Mouse (Mus musculus): ENCODE data around the gene Capn15. TPM values are rescaled to one million over a fixed set of nuclear protein-coding genes. Genes with fewer than 3 reads are reported as not detected.

Gene Capn15
- polyA plus RNA-seq, 1 experiment from 2014 or later: 11.1 TPM

DNA sequence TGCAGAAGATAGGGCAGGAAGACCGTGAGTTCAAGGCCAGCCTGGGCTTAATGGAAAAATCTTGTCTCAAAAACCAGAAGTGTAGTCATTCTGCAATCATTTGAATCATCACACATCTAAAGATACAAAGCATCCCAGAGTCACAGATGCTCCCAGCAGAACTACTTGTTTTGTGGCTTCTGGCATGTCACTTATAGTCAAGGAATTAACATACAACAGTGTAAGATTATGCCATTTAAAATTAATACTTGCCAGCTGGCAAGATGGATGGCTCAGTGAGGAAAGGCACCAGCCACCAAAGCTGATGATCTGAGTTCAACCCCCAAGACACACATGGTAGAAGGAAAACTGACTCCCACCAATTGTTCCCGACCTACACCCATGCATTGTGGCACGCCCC is 31.4 kb upstream of the Capn15 start:
- no peak for DNase-seq
- Histone ChIP-seq H3K9me3 (replicated peaks) (no peaks in the 10 kb centered on the region), H3K27ac (no peak overlapping the region), H3K4me2 (no peak overlapping the region), H3K4me3 (replicated peaks) (no peak overlapping the region), H3K27me3 (no peaks in the 10 kb centered on the region), H3K4me1 (replicated peaks) (peaks cover 17% of the 10 kb centered on the region), H3K36me3 (no peaks in the 10 kb centered on the region), H3K9ac (no peak overlapping the region)
- 60% methylated on average over 3 of the region's 3 CpGs for WGBS (ENCODE audit: insufficient replicate concordance)
- ATAC-seq (ENCODE audit: low read depth): no peak

DNA sequence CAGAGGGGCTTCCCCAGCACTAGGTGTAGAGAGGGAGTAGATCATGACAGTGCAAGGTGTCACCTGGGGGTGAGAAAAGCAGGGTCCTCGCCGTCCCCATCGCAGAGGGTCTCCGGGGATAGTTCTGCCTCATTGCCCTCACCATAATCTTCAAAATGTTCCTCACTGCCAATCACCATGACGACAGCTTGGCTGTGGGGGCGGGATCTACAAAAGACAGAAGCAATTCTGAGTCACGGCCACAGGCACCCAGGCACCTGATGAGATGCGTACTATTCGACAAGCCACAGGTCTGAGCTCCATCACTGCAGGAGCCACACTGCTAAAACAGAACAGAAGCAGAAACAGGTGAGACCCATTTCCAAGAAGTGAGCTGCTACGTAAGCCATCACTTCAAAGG is 28.1 kb upstream of the Capn15 start:
- DNase-seq (no peak), ATAC-seq (ENCODE audit: low read depth) (no peak)
- no peak overlapping the region for H3K4me2 ChIP-seq
- H3K4me1 ChIP-seq (replicated peaks): peaks cover 32% of the 10 kb centered on the region
- H3K36me3 ChIP-seq: no peaks in the 10 kb centered on the region
- WGBS (ENCODE audit: insufficient replicate concordance): 68% methylated on average over 10 of the region's 10 CpGs
- no peak overlapping the region for H3K9ac ChIP-seq
- no peaks in the 10 kb centered on the region for H3K27me3 ChIP-seq
- no peaks in the 10 kb centered on the region for H3K9me3 ChIP-seq (replicated peaks)
- H3K27ac ChIP-seq: no peak overlapping the region
- no peak overlapping the region for H3K4me3 ChIP-seq (replicated peaks)

- Histone ChIP-seq H3K4me3 (replicated peaks) (peak overlapping the region; percentile 38), H3K36me3 (no peaks in the 10 kb centered on the region), H3K27me3 (peaks cover 5% of the 10 kb centered on the region; the same call in 1 of the 2 replicates), H3K4me2 (peak overlapping the region; percentile 69), H3K27ac (peak overlapping the region; percentile 67), H3K9me3 (replicated peaks) (no peaks in the 10 kb centered on the region), H3K9ac (peak overlapping the region; percentile 55), H3K4me1 (replicated peaks) (peaks cover 48% of the 10 kb centered on the region)
- WGBS (ENCODE audit: insufficient replicate concordance): 4% methylated on average over 15 of the region's 15 CpGs
- ATAC-seq (ENCODE audit: low read depth): peak; percentile 96
- DNase-seq: peak; percentile 86
These were observed 26.4 kb upstream of the Capn15 start for GRCm38 (mm10) chr17:26011841-26012460.

DNA sequence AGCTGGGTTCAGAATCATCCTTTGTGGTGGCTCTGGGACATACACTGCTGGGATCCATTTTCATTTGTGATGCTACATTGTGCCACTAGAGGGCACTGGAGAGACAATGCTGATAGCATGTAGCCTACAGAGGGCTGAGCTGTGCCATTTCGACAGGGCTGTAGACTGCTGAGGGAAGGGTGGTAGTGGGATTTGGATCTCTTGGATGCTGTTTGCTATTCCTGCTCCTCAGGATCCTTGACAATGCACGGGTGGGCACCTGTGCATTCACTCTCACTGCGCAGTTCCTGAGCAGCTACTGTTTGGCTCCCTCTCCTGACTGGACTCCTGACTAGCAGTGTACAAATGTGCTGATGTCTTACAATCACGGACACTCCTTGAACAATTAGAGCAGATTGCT is 23.9 kb upstream of the Capn15 start:
- no peaks in the 10 kb centered on the region for H3K36me3 ChIP-seq
- peaks cover 67% of the 10 kb centered on the region for H3K4me1 ChIP-seq (replicated peaks)
- no peak overlapping the region for H3K4me3 ChIP-seq (replicated peaks)
- ATAC-seq (ENCODE audit: low read depth) (peak; percentile 59), DNase-seq (peak; percentile 79)
- H3K9me3 ChIP-seq (replicated peaks): no peaks in the 10 kb centered on the region
- peaks cover 6% of the 10 kb centered on the region for H3K27me3 ChIP-seq
- H3K4me2 ChIP-seq: no peak overlapping the region
- H3K27ac ChIP-seq: no peak overlapping the region
- H3K9ac ChIP-seq: peak overlapping the region; percentile 33; the same call in 1 of the 2 replicates
- 18% methylated on average over 4 of the region's 4 CpGs for WGBS (ENCODE audit: insufficient replicate concordance)

DNA sequence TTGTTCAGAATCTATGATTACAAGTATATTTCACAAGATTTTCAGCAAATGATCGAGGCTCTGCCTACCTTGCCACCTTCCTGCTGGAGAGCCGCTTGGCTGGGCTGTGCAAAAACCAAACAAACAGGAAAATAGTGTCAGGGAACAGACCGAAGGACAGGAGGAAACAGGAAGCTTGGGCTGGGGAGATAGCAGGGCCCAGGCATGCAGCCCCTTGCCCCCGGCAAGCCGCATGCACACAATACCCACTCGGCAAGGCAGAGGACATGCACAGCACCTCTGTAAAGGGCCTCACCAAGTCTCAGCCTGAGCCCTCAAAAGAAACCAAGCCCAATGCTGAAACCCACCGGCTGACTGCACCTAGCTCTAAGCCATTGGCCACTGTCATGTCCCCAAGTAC is 23.2 kb upstream of the Capn15 start:
- H3K36me3 ChIP-seq: no peaks in the 10 kb centered on the region
- ATAC-seq (ENCODE audit: low read depth) (no peak), DNase-seq (no peak)
- peak overlapping the region; percentile 21; the same call in 1 of the 2 replicates for H3K4me2 ChIP-seq
- peaks cover 68% of the 10 kb centered on the region for H3K4me1 ChIP-seq (replicated peaks)
- no peaks in the 10 kb centered on the region for H3K9me3 ChIP-seq (replicated peaks)
- H3K27me3 ChIP-seq: peaks cover 6% of the 10 kb centered on the region
- H3K27ac ChIP-seq: peak overlapping the region; percentile 29
- 15% methylated on average over 7 of the region's 7 CpGs for WGBS (ENCODE audit: insufficient replicate concordance)
- H3K4me3 ChIP-seq (replicated peaks): no peak overlapping the region
- 0 out of 2 replicates have a peak overlapping the region, but pooled peaks have one; percentile 30 for H3K9ac ChIP-seq

DNA sequence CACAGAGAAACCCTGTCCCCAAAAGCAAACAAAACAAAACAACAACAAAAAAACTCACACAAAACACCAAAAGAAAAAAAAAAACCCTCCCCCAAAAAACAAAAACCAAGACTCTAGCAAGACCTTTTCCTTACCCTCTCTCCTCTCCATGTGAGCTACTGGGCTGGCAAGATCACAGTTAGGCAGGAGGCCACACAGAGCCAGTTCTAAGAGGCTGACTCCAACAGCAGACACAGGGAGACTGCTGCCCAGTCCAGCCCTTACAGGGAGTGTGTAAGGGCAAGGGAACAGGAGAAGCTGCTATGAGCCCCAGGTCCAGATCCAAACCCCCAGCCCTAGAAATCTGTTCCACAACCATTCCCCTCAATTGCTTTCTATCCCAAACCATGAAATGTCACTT is 22.7 kb upstream of the Capn15 start:
- Histone ChIP-seq H3K4me3 (replicated peaks) (no peak overlapping the region), H3K9ac (no peak overlapping the region), H3K27me3 (peaks cover 6% of the 10 kb centered on the region), H3K4me1 (replicated peaks) (peaks cover 73% of the 10 kb centered on the region), H3K9me3 (replicated peaks) (no peaks in the 10 kb centered on the region), H3K36me3 (no peaks in the 10 kb centered on the region), H3K4me2 (no peak overlapping the region), H3K27ac (peak overlapping the region; percentile 15; the same call in 1 of the 2 replicates)
- DNase-seq (no peak), ATAC-seq (ENCODE audit: low read depth) (no peak)

- WGBS (ENCODE audit: insufficient replicate concordance): 7% methylated on average over 2 of the region's 2 CpGs
- Histone ChIP-seq H3K27me3 (peaks cover 6% of the 10 kb centered on the region), H3K4me1 (replicated peaks) (peaks cover 73% of the 10 kb centered on the region), H3K9ac (peak overlapping the region; percentile 8; the same call in 1 of the 2 replicates), H3K4me2 (no peak overlapping the region), H3K4me3 (replicated peaks) (no peak overlapping the region), H3K27ac (peak overlapping the region; percentile 15; the same call in 1 of the 2 replicates), H3K9me3 (replicated peaks) (no peaks in the 10 kb centered on the region), H3K36me3 (no peaks in the 10 kb centered on the region)
- DNase-seq (no peak), ATAC-seq (ENCODE audit: low read depth) (no peak)
These were observed 22.1 kb upstream of the Capn15 start for GRCm38 (mm10) chr17:26007646-26008045.

GRCm38 (mm10) chr17:26005731-26006450 is 20.3 kb upstream of the Capn15 start:
- Histone ChIP-seq H3K9ac (no peak overlapping the region), H3K4me3 (replicated peaks) (no peak overlapping the region), H3K27ac (peak overlapping the region; percentile 20; the same call in 1 of the 2 replicates), H3K9me3 (replicated peaks) (no peaks in the 10 kb centered on the region), H3K4me1 (replicated peaks) (peaks cover 61% of the 10 kb centered on the region), H3K4me2 (no peak overlapping the region), H3K27me3 (peaks cover 6% of the 10 kb centered on the region), H3K36me3 (no peaks in the 10 kb centered on the region)
- ATAC-seq (ENCODE audit: low read depth) (no peak), DNase-seq (peak; percentile 57)
- 22% methylated on average over 10 of the region's 10 CpGs for WGBS (ENCODE audit: insufficient replicate concordance)

- Histone ChIP-seq H3K27ac (no peak overlapping the region), H3K9ac (no peak overlapping the region), H3K4me2 (no peak overlapping the region), H3K36me3 (no peaks in the 10 kb centered on the region), H3K4me3 (replicated peaks) (no peak overlapping the region), H3K4me1 (replicated peaks) (peaks cover 51% of the 10 kb centered on the region), H3K9me3 (replicated peaks) (no peaks in the 10 kb centered on the region), H3K27me3 (peaks cover 6% of the 10 kb centered on the region)
- ATAC-seq (ENCODE audit: low read depth): no peak
- WGBS (ENCODE audit: insufficient replicate concordance): 80% methylated on average over 15 of the region's 15 CpGs
- DNase-seq: no peak
These were observed 19.1 kb upstream of the Capn15 start for GRCm38 (mm10) chr17:26004711-26005110.

DNA sequence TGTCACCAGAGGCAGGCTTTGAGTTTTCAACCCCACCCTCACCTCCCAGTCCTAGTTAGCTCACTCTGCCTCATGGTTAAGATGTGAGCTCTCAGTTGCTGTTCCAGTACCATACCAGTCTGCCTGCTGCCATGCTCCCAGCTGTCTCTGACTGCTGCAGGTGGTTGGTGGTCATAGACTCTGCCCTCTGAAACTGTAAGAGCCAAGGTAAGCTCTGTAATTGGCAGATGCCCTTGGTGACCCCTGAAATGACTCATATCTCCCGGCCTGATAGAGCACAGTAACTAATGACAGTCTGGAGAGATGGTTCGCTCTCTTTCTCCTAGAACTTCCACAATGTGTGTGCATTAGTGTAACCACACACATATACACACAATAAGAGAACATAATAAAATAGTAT is 18.3 kb upstream of the Capn15 start:
- H3K4me1 ChIP-seq (replicated peaks): peaks cover 43% of the 10 kb centered on the region
- H3K9me3 ChIP-seq (replicated peaks): no peaks in the 10 kb centered on the region
- no peak for ATAC-seq (ENCODE audit: low read depth)
- peaks cover 6% of the 10 kb centered on the region for H3K27me3 ChIP-seq
- H3K9ac ChIP-seq: no peak overlapping the region
- no peak for DNase-seq
- no peak overlapping the region for H3K4me2 ChIP-seq
- no peak overlapping the region for H3K4me3 ChIP-seq (replicated peaks)
- no peaks in the 10 kb centered on the region for H3K36me3 ChIP-seq
- no peak overlapping the region for H3K27ac ChIP-seq
- 85% methylated on average over 2 of the region's 2 CpGs for WGBS (ENCODE audit: insufficient replicate concordance)

- DNase-seq: no peak
- Histone ChIP-seq H3K27ac (no peak overlapping the region), H3K4me1 (replicated peaks) (peaks cover 11% of the 10 kb centered on the region), H3K4me3 (replicated peaks) (no peak overlapping the region), H3K4me2 (no peak overlapping the region), H3K27me3 (no peaks in the 10 kb centered on the region), H3K9ac (no peak overlapping the region), H3K36me3 (no peaks in the 10 kb centered on the region), H3K9me3 (replicated peaks) (no peaks in the 10 kb centered on the region)
- 74% methylated on average over 11 of the region's 11 CpGs for WGBS (ENCODE audit: insufficient replicate concordance)
- ATAC-seq (ENCODE audit: low read depth): no peak
These were observed 12.8 kb upstream of the Capn15 start for GRCm38 (mm10) chr17:25998425-25998824.

DNA sequence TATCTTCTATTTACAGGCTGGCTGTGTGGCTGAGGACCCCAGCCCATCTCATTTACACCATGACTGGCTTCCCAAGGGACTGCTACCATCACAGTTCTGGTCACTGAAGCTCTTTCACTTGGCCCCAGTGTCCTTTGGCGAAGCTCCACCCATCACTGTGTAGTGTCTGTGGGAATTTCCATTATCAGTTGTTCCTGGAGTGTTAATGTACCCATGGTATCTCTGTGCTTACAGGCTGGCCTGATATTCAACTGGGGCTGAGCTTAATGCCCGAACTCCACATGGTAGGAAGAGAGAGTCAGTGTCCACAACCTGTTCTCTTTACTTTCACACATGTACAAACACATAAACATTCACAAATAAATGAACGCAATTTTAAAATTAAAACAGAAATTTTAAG is 7.9 kb upstream of the Capn15 start:
- H3K36me3 ChIP-seq: no peaks in the 10 kb centered on the region
- DNase-seq (no peak), ATAC-seq (ENCODE audit: low read depth) (peak; percentile 60)

More for the DNA sequence above, 7.9 kb upstream of the Capn15 start:
- H3K9me3 ChIP-seq (replicated peaks): no peaks in the 10 kb centered on the region
- H3K4me1 ChIP-seq (replicated peaks): peaks cover 32% of the 10 kb centered on the region
- 40% methylated on average over 3 of the region's 3 CpGs for WGBS (ENCODE audit: insufficient replicate concordance)
- no peak overlapping the region for H3K4me2 ChIP-seq
- no peak overlapping the region for H3K27ac ChIP-seq
- no peaks in the 10 kb centered on the region for H3K27me3 ChIP-seq
- H3K9ac ChIP-seq: no peak overlapping the region
- no peak overlapping the region for H3K4me3 ChIP-seq (replicated peaks)
